Mouse (Mus musculus) megakaryocyte, adult 5-6 weeks (primary cell): ENCODE measurements around the gene Akap17b. TPM values are rescaled to one million over a fixed set of nuclear protein-coding genes. Genes with fewer than 3 reads are reported as not detected.

ENCODE experiments used
- ATAC-seq: 2 replicates; pipeline ENCODE4 v1.8.0; 2016; ENCODE audit warnings: mild to moderate bottlenecking, inconsistent platforms; ENCODE audit not compliant: poor library complexity, severe bottlenecking
- total RNA-seq, 2 experiments: library from RNA; stranded (forward) in 1 of 2; stranded (reverse) in 1 of 2; fragments of 153-499, 151-499 nt in 1 of 2; fragments of 221-1000, 200-1000 nt in 1 of 2; gene quantifications; 2 replicates each; pipeline versions ENCODE4 v1.2.3 to v1.2.4; 2015 to 2017

Gene Akap17b
- total RNA-seq, 2 experiments from 2014 or later: 1.9 to 3.8 TPM

- ATAC-seq: no peak
Measured at GRCm38 (mm10) chrX:36587304-36588209, 57.6 kb downstream of the Akap17b start.

GRCm38 (mm10) chrX:36586629-36587303, 58.4 kb downstream of the Akap17b start:
- ATAC-seq: no peak

- no peak for ATAC-seq
Measured at GRCm38 (mm10) chrX:36562079-36562478, 83.1 kb downstream of the Akap17b start.

- peak; percentile 54; the same call in 1 of the 2 replicates for ATAC-seq
Measured at GRCm38 (mm10) chrX:36561650-36562049, 83.5 kb downstream of the Akap17b start.

GRCm38 (mm10) chrX:36560170-36560569, 85.0 kb downstream of the Akap17b start:
- ATAC-seq: no peak

Other genes with a start within 250 kb of the Akap17b start
- gene Gm6268, start 244.1 kb downstream of the Akap17b start, total RNA-seq (2015): not detected in 2 replicates
- gene Gm6268, start 244.1 kb downstream of the Akap17b start, total RNA-seq (2017): not detected in 2 replicates
- gene Gm14569, start 153.6 kb downstream of the Akap17b start, total RNA-seq (2015): not detected in 2 replicates
- not detected in 2 replicates for gene Gm14569, start 153.6 kb downstream of the Akap17b start, total RNA-seq (2017)
- 40.1 and 45.5 TPM in 2 replicates for gene Pgrmc1, start 47.2 kb downstream of the Akap17b start, total RNA-seq (2015)
- gene Pgrmc1, start 47.2 kb downstream of the Akap17b start, total RNA-seq (2017): 29.4 and 47.8 TPM in 2 replicates
- gene Slc25a43, start 98.3 kb upstream of the Akap17b start, total RNA-seq (2015): 2.3 and 3.9 TPM in 2 replicates
- gene Slc25a43, start 98.3 kb upstream of the Akap17b start, total RNA-seq (2017): 1.3 and 1.8 TPM in 2 replicates
- gene Slc25a5, start 150.3 kb upstream of the Akap17b start, total RNA-seq (2015): 699 and 817 TPM in 2 replicates
- gene Slc25a5, start 150.3 kb upstream of the Akap17b start, total RNA-seq (2017): 576 and 610 TPM in 2 replicates
- 97.6 and 104 TPM in 2 replicates for gene Ube2a, start 228.5 kb upstream of the Akap17b start, total RNA-seq (2015)
- 19.8 and 22.7 TPM in 2 replicates for gene Ube2a, start 228.5 kb upstream of the Akap17b start, total RNA-seq (2017)
- 23.8 and 25.9 TPM in 2 replicates for gene C330007P06Rik, start 228.7 kb upstream of the Akap17b start, total RNA-seq (2015)
- 51.9 and 59.1 TPM in 2 replicates for gene C330007P06Rik, start 228.7 kb upstream of the Akap17b start, total RNA-seq (2017)